Mouse (Mus musculus): ENCODE results near the gene Nt5c2. TPM values are rescaled to one million over a fixed set of nuclear protein-coding genes. Genes with fewer than 3 reads are reported as not detected.
A peak's percentile ranks its signal among the peaks of the same experiment; 100 is the strongest.

Nt5c2 gene
- total RNA-seq, 1 experiment from 2014 or later = 64.5 TPM

GRCm38 (mm10) chr19:46966330-46966729 is 48.6 kb downstream of the Nt5c2 start:
- DNase-seq = no peak

DNA sequence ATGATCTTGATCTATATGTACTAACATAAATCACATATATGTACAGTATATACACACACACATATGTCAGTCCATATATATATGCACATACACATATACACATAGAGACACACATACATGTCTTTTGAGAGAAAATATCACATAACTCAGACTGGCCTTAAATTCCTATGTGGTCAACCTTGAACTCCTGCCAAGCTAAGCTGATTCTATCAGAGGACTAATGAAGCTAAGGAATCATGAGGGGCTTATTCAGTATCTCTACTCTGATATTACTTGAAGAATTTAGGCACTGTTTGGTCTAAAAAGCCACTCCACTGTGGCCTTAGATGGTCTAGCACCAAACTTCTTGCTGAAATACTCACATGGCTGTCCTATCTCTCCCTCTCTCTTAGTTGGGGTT is 49.5 kb downstream of the Nt5c2 start:
- no peak for DNase-seq

DNA sequence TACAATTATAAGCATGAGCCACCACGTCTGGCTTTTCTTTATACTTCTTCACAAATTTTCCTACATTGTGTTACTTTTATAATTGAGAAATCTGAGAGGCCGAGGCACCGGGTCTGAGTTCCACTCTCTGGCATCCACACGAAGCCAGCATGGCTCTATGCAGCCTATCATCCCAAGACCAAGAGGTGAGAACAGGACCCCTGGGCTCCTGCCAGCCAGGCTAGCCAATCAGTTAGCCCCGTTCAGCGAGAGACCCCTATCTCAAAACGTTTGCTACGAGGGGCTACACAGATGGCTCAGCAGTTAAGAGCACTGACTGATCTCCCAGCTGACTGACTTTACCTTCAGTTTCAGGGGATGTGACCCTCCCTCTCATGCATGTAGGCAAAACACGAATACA is 50.6 kb downstream of the Nt5c2 start:
- no peak for DNase-seq

GRCm38 (mm10) chr19:46963440-46963839 is 51.5 kb downstream of the Nt5c2 start:
- DNase-seq = no peak

- DNase-seq = no peak
Observed at GRCm38 (mm10) chr19:46962841-46963240, 52.1 kb downstream of the Nt5c2 start.

GRCm38 (mm10) chr19:46962171-46962772 is 52.7 kb downstream of the Nt5c2 start:
- peak; percentile 84 for DNase-seq

DNA sequence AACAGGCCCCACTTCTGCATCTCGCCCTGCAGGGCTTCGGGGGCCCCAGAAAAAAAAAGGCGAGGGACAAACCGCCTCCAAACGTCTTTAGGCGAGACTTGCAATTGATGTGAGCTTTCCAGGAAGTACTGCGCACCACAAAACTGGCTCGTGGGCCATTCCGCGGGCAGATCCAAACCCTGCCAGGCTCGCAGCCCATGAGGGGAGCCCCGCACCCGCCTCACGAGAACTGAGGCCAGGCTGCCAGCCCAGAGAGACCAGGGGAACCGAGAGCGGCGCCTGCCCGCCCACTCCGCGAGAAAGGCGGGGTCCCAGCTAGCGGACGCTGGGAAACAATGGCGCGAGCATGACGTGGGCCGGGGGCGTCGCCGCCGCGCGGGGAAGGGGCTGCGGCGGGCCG is 53.3 kb downstream of the Nt5c2 start:
- peak; percentile 87 for DNase-seq

GRCm38 (mm10) chr19:46961047-46961651 is 53.8 kb downstream of the Nt5c2 start:
- no peak for DNase-seq

DNA sequence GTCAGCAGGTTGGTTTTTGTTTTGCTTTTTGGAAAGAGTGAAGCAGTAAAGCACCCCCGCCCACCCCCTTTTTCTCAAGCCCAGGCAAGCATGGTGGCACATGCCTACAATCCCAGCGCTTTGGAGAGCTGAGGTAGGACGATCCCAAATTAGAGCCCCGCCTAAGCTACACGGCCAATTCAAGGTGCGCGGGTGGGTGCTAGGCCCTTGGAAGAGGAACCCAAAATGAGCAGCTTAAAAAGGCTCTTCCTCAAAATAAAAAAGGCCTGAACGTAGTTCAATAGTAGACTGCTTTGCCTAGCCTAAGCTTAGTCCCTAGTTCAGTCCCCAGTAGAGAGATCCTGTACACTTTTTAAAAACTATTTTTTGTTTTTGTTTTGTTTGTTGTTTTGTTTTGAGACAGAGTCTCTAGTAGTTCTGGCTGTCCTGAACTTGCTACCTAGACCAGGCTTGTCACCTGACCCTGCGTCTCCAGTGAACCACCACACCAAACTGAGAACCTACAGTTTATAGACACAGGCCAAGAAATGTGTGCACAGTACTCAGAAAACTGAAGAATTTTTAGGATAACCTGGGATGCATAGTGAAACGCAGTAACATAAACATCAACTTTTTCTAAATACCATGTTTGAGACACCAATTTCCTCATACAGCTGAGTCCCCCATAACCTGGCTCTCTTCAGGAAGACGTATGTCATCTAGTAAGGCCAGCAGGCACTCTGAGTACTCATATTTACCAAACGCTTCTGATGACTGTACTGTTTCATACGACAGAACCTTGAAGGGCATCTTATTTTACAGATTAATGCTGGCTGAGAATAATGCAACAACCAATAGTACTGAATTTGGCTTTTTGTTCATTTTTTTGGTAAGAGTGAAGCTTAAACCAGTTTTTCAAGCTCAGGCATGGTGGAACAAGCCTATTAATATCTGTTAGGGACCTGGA is 54.6 kb downstream of the Nt5c2 start:
- DNase-seq = no peak

GRCm38 (mm10) chr19:46959536-46959935 is 55.4 kb downstream of the Nt5c2 start:
- no peak for DNase-seq

DNA sequence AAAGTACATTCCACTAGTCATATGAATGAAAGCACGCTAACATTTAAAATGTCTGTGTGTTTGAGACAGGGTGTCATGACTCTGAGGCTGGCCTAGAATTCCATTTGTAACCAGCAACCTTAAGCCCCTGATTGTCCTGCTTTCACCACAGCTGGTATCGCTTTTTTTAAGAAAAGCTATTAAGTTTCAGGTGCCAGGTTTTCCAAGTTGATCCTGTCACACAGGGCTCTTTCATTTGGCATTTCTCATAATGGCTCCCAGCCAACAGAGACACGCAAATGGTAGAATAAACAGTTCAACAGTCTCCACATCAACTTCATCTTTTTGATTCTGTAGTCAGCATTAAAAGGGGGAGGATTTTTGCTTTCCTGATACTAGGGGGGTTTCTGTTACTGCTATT is 56.4 kb downstream of the Nt5c2 start:
- no peak for DNase-seq

DNA sequence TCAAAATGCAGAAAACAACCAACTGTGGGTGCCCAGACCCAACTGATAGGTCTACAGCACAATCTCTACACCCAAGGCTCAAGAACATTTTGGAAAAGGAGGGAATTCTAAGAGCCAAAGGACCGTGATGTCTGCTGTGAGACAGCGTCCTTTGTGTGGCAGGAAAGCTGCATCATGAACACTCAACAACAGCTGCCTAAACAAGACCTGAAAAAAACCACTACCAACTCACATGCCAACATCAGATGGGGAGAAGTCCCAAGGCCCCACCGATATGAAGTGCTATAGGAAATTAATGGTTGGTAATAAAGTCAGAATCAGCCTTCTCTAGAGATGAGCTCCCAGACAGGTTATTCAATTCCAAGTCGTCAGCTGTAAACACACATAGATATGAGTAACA is 57.0 kb downstream of the Nt5c2 start:
- no peak for DNase-seq

DNA sequence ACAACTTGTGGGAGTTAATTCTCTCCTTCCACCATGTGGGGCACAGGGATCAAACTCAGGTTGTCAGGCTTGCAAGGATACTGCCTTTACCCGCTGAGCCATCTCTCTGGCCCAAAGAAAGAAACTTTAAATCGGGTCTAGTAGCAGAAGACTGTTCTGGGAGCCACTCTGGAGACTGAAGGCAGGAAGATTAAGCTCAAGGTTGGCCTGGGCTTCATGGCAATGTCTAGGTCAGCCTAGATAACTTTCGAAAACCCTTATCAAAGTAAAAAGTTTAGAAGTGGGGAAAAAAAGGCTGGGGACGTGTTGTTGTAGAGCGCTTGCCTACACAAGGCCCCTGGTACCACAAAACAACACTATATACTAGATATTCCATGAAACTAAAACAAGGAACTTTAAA is 58.0 kb downstream of the Nt5c2 start:
- DNase-seq = no peak

- no peak for DNase-seq
Observed at GRCm38 (mm10) chr19:46956410-46956809, 58.5 kb downstream of the Nt5c2 start.

DNA sequence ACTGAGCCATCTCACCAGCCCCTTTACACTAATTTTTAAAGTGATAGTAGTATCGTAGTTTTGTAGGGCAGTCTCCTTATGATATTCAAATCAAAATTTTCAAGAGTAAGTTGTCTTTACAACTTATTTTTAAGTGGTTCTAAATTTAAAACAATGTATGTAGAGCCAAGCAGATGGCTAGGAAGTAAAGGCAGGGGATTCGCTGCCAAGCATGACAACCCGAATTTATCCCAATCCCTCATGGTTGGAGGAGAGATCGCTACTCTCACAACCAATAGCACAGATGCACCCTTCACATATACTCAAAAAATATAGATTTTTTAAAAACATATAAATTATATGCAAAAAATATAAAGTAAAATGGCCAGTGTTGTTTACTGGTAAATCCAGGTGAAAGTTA is 59.3 kb downstream of the Nt5c2 start:
- no peak for DNase-seq

- peak; percentile 40 for DNase-seq
Observed at GRCm38 (mm10) chr19:46953536-46953935, 61.4 kb downstream of the Nt5c2 start.

DNA sequence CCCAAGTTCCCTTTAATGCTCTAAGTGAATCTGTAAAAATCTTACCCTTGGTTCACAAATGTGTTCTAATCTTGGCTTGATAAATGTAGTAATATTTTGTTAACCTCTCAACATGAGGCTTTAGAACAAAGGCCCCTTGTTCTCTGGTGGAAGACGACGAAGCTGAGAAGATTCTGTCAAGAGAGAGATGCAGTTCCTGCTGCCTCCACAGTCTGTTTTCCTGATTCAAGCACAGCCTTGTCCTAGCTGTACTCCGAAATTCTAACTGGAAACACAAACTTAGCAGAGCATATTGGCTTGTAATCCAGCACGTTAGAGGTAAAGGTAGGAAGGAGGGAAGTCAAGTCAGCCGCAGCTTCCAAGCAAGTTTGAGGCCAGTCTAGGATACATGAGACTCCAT is 62.0 kb downstream of the Nt5c2 start:
- no peak for DNase-seq

- no peak for DNase-seq
Observed at GRCm38 (mm10) chr19:46944341-46944740, 70.6 kb downstream of the Nt5c2 start.

DNA sequence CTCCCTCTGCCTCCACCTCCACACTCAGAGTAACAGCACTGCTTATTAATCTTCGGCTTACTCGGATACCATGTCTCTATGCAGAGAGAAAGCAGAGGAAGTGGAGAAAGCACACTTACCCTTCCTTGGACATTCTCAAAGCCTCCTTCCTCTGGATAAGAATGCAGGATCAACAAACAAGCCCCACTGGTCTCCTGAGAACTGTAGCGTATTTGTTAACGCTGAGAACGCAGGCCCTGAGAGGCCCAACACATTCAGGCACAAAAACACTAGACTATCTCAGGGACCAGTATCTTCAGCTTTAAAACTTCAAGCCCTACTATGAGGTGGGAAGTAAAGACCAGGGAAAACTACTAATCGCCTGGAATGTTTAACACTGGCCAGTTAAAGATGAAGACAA is 77.8 kb downstream of the Nt5c2 start:
- DNase-seq = no peak

DNA sequence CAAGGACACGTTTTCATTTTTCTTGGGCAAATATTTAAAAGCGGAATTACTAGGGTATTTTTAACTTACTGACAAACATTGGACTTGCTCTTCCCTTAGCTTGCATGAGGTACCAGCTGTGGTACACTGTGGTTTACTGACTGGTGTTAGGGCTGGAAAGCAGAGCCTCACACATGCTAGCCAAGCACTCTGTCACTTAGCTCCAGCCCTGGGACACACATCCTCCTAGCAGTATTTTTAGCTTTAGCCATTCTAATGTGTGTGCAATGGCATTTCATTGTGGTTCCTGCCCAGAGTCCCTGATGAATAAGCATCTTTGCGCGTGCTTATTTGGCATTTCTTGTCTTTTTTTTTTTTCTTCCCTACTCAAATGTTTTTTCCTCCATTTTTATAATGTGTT is 80.9 kb downstream of the Nt5c2 start:
- DNase-seq = no peak

- DNase-seq = no peak
Observed at GRCm38 (mm10) chr19:46932608-46933007, 82.3 kb downstream of the Nt5c2 start.

DNA sequence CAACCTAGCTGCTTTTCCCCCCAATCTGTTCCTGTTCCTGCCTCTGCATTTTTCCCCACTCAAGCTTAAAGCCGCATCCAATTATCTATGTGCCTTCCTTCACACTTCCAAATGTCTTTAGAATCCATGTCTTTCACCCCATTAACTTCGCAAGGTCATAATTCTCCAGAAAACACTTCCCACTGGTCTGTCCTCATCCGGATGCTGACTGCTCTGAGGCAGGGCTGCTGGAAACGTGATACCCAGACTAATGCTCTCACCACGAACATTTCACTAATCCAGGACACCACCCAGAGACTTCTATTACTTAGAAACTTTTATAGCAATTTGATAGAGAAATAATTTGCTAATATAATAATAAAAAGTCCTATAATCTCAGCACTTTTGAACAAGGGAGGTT is 84.9 kb downstream of the Nt5c2 start:
- DNase-seq = no peak

- DNase-seq = peak; percentile 89
Observed at GRCm38 (mm10) chr19:46929044-46929587, 85.8 kb downstream of the Nt5c2 start.
